Mouse (Mus musculus) mesoderm, embryonic 11.5 days (tissue): ENCODE results near the gene Atf7ip.
A peak's percentile ranks its signal among the peaks of the same experiment; 100 is the strongest.

Experiments used
- DNase-seq: peaks from one replicate; pipeline ENCODE4 v3.0.0-alpha.2; 2012; ENCODE audit warnings: low read depth, low spot score

Gene Atf7ip

DNA sequence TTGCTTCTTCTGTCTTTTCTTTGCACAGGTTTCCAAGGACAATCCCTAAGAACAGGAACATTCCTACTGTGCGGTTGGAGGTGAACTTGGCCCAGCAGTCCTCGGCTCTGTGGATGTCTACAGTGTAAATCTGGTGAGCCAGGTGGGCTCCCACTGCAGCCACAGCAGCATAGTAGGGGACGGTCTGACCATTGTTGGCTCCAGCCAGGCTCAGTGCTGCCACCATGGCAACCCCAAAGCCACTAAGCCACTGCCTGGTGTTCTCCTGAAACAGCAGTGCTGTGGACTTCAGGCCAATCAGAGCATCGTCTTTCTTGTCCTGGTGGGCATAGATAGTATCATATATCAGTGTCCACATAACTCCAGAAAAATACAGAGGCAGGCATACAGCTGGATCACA, 19.8 kb upstream of the Atf7ip start:
- no peak for DNase-seq

DNA sequence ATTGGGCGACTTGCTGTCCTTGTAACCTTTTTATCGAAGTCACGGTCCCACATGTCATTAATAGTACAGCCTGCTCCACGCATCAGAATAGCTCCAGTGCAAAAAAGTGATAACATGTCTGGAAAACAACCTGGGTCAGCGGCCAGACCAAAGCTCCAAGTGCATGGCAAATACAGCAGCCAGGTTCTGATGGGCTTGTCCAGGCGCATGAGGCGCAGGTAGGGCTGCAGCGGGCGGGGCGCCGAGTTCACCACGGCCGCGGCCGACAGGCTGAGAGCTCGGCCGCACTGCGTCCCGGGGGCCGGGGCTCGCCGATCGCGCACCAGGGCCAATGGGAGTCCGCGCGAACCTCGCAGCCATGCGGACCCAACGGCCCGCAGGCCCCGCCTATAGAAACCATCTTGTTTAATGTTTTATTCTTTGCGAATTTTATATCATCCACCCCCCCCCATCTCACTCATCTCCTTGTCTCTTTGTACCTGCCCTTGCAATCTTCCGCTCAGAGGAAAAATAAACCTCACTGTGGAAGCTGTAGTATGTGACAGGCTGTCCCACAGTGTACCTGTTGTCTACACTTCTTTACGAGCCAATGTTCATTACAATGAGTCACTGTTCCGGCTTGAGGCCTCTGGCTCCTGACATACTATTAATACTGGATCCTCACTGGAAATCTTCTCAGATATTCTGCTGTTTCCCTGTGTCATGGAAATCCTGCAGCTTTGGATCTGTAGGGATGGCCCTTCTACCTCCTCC, 19.0 kb upstream of the Atf7ip start:
- DNase-seq: no peak

DNA sequence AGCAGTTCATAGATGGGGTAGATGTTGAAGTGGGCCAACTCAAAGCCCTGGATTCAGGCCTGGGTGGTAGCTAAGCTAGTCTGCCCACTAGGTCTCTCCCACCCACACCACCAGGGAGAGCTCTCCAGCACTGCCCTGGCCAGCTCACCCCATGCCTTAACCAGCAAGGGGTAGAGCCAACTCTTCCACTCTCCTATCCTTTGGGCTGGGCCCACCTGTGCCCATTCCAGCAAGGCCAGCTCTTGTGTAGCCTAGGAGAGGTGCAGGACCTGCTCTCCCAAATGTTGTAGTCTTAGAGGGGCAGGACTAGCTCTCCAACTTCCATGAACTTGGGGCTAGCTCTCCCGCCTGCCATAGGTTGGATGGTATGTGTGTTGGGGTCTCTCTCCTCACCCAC, 18.4 kb upstream of the Atf7ip start:
- no peak for DNase-seq

DNA sequence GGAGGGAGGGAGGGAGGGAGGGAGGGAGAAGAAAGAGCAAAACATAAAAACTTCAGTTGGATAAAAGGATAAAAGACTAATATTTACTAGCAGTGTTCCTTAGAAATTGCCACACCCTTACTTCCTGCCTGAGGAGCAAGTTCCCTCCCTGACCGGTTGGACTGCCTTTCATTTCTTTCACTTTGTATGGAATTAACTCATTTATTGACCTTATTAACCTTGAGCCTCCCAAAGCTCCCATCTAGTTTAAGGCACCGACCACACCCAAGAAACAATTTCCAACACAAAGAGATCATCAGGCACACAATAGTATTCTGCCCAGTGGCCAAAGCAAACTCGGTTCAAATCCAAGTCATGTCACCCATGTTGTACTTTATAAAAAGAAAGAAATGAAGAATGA, 16.1 kb upstream of the Atf7ip start:
- no peak for DNase-seq

DNA sequence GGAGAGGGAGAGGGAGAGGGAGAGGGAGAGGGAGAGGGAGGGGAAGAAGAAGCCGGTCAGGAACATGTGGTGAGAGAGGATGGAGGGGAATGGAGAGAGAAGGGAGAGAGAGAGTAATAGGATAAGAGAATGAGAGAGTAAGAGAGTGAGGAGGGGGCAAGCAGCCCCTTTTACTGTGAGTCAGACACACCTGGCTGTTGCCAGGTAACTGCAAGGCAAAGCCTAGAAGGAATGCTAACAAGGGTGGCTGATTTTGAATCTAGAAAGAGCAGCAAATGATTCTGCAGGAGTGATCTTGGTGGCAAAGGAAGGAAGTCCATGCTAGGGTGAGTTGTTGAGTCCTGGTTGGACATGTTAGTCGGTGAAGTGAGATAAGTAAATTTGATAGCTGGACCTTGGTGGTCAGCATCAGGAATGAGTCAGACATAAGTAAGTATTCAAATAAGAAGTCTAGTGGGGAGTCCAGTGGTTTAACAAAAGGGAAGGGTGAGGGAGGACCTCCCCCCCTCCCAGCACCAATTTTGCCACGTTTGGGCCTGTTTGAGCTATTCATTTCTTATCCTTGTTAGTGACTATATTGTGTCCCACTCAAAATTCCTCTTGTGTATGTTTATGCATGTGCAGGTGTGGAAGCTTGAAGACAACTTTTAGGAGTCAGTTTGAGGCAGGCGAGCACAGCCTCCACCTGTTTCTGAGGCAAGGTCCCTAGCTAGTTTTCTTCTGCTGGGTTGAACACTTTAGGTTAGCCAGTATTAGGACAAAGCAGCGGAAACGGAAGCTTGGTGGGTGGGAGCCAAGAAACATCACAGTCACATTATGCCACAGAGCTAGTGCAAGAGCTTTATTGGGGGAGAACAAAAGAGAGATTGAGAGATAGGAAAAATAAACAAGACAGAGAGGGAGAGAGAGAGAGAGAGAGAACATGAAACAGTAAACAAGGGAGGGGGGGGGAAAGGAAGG, 15.2 kb upstream of the Atf7ip start:
- DNase-seq: no peak

DNA sequence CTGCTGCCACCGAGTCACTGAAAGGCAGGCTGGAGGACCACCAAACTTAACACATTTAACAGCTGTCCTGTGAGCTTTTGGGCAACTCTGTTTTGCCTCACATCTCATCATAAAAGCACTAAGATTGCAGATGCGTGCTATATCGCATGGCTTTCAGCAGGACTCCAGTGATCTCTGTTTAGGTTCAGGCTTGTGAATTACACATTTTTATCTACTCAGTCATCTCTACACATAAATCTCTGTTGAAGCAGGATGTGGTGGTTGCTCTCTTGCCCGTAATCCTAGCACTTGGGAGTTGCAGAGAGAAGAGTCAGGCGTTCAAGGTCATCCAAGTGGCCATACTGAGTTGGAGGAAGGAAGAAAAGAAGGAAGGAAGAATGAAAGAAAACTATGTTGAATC, 14.3 kb upstream of the Atf7ip start:
- no peak for DNase-seq

DNA sequence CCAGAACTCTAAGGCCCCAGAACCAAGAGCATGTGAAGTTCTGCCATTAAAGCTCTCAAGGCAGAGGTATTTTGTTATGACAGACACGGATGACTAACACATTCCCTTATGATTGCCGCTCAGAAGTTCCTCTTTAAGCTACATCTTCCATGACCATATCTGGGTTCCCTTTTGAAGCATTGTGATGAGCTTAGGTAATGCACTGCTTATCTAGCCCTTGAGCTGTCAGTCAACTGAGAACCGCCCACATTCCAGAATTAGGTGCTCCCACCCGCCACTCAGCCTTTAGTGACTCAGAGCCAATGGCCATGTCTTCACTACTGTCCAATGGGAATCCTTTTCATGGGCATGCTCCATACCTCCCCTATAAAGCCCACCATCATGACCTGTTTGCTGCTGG, 13.7 kb upstream of the Atf7ip start:
- no peak for DNase-seq

DNA sequence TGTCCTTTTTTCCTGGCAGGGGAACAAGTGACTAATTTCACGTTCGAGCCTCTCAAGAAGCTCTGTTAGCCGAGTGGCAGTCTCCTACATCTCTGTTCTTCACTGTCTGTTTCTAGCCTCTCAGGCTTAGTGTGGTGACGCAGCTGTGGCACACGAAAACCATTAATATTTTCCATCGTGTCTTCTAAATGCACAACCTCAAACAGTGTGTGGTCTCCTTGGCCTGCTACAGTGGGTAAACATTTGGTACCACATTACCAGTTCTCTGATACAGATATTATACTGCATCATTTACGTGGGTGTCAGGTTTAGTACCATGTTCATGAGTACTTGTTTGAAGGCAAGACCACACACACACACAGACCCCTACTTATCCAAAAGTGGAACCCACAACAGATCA, 12.5 kb upstream of the Atf7ip start:
- DNase-seq: no peak

DNA sequence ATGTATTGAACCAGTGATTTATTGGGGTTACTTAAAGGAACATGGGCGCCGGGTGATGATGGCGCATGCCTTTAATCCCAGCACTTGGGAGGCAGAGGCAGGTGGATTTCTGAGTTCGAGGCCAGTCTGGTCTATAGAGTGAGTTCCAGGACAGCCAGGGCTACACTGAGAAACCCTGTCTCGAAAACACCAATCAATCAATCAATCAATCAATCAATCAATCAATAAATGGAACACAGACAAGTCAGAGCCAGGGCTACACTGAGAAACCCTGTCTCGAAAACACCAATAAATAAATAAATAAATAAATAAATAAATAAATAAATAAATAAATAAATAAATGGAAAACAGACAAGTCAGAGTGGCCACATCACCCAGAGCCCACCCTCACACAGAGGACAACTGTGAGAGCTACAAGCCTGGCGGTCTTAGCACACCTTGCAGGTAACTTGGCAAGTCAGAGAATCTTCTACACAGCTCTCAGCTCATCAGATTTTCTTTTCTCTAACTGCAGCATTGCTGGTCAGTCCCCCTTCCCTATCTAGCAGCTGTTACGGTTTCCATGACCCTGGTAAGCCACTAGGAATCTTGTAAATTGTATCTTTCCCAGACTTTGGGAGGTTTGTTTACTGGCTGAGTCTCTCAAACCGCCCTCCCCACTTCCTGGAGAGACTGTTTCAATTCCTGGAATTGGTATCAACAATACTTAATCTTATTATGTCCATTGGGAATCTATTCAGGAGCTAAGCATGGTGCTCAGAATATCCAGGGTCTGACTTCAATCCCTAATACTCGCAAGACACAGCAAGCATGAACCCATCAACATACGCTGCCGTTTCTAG, 11.8 kb upstream of the Atf7ip start:
- no peak for DNase-seq

DNA sequence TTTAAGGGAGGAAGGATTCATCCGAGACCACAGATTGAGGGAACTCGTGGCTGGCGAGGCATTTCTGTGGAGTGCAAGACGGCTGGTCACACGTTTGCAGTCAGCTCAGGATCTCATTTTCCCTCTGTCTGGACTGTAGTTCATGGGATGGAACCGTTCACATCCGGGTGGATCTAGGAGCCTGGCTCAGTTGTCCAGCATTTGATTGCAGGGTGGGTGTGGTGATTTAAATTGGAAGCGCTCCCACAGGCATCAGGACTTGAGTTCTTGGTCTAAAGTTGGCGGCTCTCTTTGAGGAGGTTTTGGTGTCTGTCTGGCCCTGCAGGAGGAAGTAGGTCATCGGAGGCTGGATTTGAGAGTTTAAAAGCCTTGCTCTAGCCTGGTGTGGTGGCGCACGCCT, 10.9 kb upstream of the Atf7ip start:
- no peak for DNase-seq

DNA sequence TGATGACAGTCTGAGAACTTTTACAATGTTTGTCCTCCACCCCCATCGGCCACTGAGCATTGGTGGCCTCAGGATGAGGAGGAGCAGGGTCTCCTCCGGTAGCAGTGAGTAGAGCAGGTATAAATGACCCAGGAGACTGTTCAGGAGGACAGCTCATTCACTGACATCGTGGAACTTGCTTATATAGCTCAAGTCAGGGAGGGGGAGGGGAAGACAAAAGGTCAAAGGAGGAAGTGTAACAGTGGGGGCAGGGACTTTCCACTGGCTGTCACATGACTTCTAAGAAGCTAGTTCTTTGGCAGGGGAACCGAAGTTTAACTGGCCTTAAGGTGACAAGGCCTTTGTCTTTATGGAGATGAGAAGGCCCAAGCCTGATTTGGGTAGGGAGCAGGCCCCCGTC, 8.2 kb upstream of the Atf7ip start:
- no peak for DNase-seq

DNA sequence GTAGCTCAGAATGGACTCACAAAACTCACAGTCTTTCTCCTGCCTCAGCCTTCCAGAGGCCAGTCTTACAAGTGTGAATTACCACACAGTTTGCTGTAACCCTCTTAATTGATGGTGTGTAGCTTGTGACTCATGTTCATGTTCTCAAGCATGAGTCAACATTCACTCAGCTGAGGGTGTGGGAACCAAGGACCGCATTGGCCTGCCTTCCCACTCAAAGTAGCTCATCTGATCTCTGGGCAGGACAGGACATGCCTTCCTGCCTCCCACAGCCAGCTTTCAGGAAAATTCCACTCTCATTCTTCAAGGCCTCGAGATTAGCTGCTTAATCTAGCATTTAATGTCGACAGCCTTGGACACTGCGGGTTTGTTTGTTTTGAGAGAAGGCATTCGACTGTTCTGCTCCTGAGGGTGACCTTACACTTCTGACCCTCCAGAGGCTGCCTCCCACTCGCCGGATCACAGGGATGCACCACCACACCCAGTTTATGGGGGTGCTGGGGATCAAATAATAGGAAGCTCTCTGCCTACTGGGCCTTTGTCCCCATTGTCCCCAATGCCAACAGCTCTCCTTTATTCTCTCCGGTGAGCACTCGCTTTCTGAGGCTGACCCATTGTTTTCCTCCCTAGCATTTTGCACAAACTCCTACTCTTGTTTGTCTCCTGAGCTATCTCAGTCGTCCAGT, 6.5 kb upstream of the Atf7ip start:
- no peak for DNase-seq

DNA sequence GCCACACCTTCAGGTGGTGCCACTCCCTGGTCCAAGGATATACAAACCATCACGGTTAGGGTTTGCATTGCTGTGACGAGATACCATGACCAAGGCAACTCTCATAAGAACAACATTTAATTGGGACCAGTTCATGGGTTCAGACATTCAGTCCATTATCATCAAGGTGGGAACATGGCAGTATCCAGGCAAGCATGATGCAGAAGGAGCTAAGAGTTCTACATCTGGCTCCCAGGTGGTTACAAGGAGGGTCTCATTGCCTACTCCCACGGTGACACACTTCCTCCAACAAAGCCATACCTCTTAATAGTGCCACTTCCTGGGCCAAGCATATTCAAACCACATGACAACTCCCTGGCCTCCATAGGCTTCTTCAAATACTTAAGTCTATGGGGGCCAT, 2.7 kb downstream of the Atf7ip start:
- no peak for DNase-seq

DNA sequence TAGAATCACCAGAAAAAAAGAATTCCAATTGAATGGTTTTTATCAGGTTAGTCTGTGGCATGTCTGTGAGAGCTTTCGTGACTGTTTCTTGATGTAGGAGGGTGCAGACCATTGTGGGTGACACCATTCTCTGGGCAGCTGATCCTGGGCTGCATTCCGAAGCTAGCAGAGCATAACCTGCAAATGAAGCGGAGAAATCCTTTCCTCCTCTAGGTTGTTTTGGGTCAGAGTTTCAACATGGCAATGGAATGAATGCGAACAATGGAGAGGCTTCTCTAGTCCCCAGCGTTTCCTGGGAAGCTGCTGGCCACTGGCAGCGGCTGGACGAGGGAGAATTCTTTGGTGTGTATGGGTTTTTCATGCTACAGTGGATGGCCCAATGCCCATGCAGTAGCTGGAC, 5.0 kb downstream of the Atf7ip start:
- DNase-seq: peak; percentile 12

DNA sequence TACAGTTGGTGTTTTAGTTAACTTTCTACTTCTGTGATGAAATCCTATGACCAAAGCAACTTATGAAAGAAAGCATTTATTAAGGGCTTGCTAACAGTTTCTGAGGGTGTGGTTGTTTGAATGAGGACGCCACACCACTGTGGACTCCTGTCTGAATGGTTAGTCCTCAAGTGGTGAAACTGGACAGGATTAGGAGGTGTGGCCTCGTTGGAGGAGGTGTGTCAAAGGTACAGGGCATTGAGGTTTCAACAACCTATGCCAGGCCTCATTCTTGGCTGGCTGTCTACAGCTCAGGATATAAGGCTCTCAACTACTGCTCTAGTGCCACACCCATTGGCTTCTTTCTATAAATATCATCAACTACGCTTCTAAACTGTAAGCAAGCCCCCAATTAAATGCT, 6.4 kb downstream of the Atf7ip start:
- no peak for DNase-seq

DNA sequence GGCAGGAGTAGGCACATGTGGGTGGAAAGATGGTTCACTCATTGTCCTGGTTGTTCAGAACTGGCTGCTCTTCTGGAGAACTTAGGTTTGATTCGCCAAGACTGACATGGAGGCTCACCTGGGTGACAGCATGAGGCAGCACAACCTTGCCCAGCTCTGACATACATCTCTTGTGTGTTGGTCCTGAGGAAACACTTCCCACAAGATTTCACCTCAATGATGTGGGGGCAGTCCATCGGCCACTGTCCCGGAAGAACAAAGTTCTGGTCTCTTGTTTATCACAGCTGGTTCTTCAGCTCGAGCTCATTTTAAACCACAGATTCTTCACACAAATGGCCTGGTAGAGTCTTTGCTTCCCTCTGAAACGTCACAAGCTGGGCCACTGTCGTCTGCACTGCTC, 10.7 kb downstream of the Atf7ip start:
- DNase-seq: no peak

DNA sequence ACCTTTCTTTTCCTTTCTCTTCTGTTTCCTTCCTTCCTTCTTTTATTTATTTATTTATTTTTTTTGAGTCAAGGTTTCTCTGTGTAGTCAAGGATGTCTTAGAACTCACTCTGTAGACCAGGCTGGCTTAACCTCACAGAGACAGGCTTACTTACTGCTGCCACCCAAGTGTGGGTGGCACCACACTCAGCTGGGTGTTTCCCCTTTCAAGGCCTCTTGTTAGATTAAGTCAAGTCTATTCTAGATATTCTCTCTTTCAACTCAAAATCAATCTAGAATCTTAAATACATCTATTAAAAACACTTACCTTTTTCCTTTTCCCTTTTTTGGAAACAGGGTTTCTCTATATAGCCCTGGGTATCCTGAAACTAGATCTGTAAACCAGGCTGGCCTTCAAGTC, 11.3 kb downstream of the Atf7ip start:
- DNase-seq: no peak

DNA sequence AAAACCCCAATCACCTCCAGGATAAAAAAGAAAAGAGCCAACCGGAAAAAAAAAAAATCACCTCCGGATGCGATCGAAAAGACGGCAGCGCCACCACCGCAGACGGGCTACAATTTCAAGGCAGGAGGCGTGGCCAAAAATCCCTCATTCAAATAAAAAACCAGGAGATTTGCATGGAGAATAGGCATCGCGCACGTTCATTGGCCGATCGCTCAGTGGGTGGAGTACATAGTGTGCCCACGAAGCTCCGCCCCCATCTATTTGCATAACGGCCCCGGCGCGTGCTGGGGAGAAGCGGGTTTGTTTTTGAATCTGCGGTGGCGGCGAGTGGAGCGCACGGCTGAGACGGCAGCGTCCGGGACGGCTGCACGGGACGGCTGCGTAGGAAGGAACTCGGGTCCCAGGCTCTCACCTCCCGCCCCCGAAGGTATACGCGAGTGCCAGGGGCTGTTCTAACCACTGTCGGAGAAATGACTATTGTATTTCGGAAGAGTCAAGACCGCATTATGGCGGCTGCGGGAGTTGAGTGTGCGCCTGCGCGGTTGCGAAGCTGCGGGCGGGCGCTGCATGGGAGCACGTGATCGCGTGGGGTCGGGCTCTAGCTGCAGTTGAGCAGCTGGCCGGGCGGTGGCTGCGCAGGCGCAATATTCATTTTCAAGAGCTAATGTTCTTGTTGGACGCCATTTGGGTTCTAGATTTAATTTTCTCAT, 12.7 kb downstream of the Atf7ip start:
- peak; percentile 97 for DNase-seq

DNA sequence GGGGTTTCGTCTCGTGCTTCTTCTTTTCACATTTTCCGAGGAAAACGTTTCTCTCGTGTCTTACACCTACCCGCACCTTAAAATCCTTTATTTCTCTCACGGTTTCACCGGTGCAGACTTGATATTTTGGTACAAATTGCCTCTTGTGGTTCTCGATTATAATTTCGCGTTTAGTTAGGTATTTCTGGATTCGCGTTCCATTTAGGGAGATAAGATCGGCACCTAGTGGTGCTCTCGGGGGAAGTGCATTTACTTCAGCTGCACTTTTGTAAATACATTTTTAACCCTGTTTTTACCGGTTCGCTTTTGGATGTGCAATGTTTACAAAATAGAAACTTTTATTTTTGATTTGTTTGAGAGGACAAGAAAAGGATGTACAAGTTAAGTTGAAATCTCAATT, 13.3 kb downstream of the Atf7ip start:
- no peak for DNase-seq

DNA sequence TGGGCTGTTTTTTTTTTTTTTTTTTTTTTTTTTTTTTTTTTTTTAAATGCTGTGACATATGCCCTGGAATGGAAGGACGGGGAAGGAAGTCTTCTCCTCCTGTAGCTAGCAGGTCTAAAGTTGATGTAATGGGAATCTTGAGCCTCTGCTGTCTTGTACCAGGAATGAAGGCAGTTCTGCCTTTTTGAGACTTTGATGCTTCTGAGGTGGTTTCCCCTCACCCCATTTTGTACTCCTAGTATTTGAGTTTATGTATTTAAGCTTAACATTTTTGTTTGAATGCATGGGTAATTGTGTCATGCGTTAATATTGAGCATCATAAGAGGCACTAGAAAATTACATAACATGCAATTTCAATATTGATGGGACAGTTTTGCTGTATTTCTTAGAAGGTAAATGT, 14.4 kb downstream of the Atf7ip start:
- DNase-seq: no peak

DNA sequence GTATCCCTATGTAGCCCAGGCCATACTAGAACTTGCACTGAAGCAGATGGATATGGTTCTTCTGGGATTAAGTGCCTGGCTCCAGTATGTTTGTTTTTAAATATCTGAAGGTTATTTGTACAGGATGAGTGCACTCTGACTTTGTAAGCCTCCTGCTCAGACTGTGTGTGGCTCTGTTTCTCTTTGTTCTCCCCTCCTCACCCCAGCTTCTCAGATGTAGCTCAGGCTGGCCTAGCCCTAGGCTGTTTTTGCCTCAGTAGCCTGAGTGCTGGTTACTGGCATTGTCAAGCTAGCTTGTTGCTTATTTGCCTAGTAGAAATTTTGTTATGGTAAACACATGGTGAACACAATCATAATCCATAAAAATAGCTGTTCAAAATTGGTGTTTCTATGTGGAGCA, 15.7 kb downstream of the Atf7ip start:
- DNase-seq: no peak
